Mouse (Mus musculus) spleen, postnatal 10 days (tissue): Measurements from ENCODE around the gene Ssbp2.
A peak's percentile ranks its signal among the peaks of the same experiment; 100 is the strongest.

Experiments used
- DNase-seq, 2 experiments: peaks; one replicate each; pipeline ENCODE4 v3.0.0; 2021 to 2022; ENCODE audit warnings: low spot score in 2 of 2

Gene Ssbp2

GRCm38 (mm10) chr13:91620541-91620940 is 160.5 kb downstream of the Ssbp2 start:
- no peak for DNase-seq

- no peak for DNase-seq
Measured at GRCm38 (mm10) chr13:91631291-91631799, 171.3 kb downstream of the Ssbp2 start.

DNA sequence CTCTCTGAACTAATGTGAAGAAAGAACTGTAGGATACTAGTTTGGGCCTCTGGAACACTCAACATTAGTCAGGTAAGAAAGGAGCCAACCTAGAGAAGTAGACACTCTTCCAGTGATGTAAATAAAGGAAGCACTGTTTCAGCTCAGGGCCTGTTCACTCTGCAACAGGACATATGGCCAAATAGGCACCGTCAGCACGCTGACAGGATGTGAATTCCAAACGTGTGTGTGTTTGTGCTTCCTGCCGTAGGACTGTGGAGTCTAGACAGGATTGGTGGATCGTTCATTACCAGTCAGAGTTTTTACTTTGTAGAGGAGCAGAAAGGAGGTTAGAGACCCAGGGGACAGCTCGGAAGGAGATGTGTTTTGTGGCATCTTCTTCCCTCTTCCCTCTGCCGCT is 174.0 kb downstream of the Ssbp2 start:
- no peak for DNase-seq

- no peak for DNase-seq
Measured at GRCm38 (mm10) chr13:91635957-91636356, 175.9 kb downstream of the Ssbp2 start.

GRCm38 (mm10) chr13:91636814-91637213 is 176.7 kb downstream of the Ssbp2 start:
- peak; percentile 68 to 88 for DNase-seq

DNA sequence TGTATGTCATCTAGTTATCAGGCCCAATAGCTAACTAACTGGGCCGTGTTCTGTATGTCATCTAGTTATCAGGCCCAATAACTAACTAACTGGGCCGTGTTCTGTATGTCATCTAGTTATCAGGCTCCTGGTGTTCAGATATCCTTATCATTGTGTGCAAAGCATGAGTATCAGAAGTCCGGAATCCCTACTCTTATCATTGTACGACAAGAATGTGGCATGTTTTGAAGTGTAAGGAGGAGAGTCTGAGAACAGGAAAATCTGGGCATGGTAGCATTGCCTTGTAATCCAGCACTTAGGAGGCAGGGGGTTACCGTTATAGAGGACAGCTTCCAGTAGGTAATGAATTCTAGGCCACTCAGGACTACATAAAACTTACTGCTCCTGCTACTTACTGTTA is 178.8 kb downstream of the Ssbp2 start:
- DNase-seq: no peak

DNA sequence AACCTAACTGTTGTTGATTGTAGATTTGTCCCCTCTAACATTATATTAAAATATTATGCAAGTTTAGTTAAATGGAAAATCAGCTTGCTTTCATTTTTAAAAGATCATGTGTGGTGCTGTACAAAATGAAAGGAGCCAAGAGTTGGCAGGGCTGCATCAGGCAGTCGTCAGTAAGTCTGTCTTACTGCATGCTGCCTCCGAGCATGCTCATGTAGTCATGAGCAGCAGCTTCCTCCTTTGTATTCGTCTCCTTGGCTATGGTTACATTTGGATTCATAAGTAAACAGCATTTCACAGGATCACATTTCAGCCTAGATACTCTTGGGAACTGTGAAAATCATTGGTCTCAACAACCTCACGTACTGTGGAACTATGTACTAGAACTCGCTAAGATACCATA is 180.1 kb downstream of the Ssbp2 start:
- DNase-seq: no peak

GRCm38 (mm10) chr13:91648240-91648639 is 188.2 kb downstream of the Ssbp2 start:
- no peak for DNase-seq

DNA sequence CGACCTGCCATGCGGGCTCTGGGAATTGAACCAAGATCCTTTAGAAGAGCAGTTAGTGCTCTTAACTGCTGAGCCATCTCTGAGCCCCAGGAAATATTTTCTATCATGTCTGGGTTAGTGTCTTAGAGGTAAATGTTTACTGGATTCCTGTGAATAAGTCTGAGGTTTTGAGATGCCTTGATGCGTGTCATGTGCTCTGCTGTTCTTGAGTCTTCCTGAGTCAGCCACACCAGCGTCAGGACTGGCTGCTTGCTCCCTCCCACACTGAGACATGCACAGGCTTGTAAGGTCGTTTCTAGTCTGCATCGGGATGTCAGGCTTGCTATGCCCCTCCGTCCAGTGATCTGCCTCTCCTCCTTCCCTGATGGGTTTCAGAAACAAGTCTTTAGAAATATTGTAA is 189.8 kb downstream of the Ssbp2 start:
- DNase-seq: no peak

GRCm38 (mm10) chr13:91661068-91661795 is 201.1 kb downstream of the Ssbp2 start:
- DNase-seq: no peak

- DNase-seq: no peak
Measured at GRCm38 (mm10) chr13:91662751-91663150, 202.7 kb downstream of the Ssbp2 start.

- DNase-seq: no peak
Measured at GRCm38 (mm10) chr13:91673241-91673640, 213.2 kb downstream of the Ssbp2 start.

DNA sequence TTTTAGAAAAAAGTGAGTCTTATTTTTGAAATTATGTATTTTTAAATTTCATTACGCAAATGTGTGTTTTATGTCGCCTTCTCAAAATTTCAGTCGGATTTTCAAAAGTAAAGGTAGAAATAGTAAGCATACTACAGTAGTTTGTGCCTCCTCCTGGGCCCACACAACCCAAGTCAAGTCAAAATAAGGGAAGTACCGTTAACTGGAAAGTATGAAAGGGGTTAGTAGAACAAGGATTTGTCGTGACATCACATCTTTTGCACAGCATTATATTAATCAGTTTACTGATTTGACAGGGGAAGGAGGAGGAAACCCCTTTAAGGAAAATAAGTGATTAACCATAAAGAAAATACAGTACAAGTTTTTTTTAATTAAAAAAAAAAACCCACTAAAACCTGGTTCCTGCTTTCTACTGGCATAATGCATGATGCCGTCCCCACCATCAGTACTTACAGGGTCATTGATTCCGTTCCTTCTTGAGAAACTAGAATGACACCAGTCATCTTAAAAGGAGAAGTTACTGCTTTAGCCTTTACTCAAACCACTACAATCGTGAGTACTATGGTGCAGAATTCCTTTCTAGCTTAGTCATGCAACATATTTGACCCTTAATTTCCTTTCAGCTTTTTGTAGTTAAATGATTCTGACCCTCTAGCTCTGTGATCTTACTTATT is 220.8 kb downstream of the Ssbp2 start:
- DNase-seq: no peak

- DNase-seq: no peak
Measured at GRCm38 (mm10) chr13:91681474-91681873, 221.4 kb downstream of the Ssbp2 start.

GRCm38 (mm10) chr13:91690118-91690517 is 230.0 kb downstream of the Ssbp2 start:
- DNase-seq: no peak

DNA sequence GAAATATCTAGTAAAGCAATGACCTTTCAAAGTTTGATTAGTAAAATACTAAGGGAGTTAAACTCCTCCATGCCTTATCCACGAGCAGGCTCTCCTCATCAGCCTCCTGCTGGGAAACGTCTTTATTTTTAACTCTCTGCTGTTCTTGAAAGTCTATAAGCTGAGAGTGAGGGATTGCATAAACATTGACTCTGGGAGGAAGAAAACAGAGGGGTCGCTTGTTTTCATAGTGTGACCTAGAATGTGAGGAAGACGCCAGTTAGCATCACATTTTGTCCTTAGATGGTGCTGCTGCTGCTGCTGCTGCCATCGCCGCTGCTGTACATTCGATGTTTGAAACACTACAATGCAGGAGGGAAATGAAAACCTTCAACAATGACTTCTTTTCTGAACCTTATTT is 233.5 kb downstream of the Ssbp2 start:
- no peak for DNase-seq

GRCm38 (mm10) chr13:91695406-91695805 is 235.3 kb downstream of the Ssbp2 start:
- DNase-seq: no peak

DNA sequence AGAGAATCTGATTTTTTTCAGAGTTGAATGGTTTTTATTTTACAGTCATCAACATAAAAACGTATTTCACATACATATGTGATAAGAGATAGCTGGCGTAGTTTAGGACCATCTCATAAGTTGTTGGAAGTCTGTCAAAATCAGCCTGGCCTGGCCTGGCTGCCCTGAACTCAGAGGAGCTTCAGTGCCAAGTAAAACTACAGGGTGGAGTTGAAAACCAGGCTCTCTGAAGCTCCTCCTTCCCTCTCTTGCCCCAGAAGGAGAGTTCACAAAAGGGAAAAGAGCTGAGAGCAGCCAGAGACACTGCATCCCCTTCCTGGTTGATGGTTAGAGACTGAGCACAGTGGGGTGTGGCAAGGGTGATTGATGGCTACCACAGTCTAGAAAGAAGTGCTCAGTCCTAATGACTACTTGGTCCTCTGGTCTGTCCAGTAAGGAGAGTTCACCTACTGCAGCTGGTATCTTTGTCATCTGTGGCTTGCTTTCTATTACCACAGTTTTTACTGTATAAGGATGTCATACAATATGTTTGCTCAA is 236.1 kb downstream of the Ssbp2 start:
- no peak for DNase-seq

DNA sequence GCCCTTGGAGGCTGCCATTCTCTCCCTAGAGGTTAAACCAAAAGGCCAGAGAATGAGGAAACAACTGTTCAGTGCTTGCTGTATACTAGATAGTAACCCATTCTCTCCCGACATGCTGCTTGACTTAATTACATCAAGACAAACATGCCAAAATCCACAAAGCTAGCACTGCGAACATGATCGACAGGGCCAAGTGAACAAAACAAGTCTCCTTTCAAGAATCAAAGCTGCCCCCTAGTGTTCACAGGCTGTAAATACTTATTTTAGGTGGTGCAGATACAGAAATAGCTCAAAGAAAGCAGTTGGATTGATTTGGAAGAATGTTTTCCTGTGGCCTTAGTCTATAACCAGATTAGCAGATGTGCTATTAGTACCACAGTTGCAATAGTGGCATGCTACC is 236.9 kb downstream of the Ssbp2 start:
- peak in 1 of 2 experiments; percentile 42 for DNase-seq

GRCm38 (mm10) chr13:91702337-91702736 is 242.3 kb downstream of the Ssbp2 start:
- peak in 1 of 2 experiments; percentile 26 for DNase-seq

- no peak for DNase-seq
Measured at GRCm38 (mm10) chr13:91719487-91719886, 259.4 kb downstream of the Ssbp2 start.

- DNase-seq: no peak
Measured at GRCm38 (mm10) chr13:91723108-91723735, 263.1 kb downstream of the Ssbp2 start.
